Mouse (Mus musculus) embryonic facial prominence, embryonic 14.5 days (tissue): ENCODE data around the gene Fbxl15. TPM values are rescaled to one million over a fixed set of nuclear protein-coding genes. Genes with fewer than 3 reads are reported as not detected.

Experiments
- ATAC-seq: fragments of 200-750 bp; cut with Nextera tagmentation; 2 replicates; pipeline ENCODE4 v1.8.0; 2017; ENCODE audit warnings: low read depth, moderate number of reproducible peaks, moderate TSS enrichment
- DNase-seq: peaks from one replicate; pipeline ENCODE4 v3.0.0-alpha.2; 2015; ENCODE audit warnings: low spot score
- H3K27ac ChIP-seq: fragments of 300-500 bp; sonication (generic); replicated peaks from 2 replicates; pipeline ENCODE4 v1.5.1; 2014; ENCODE audit warnings: low read depth, mild to moderate bottlenecking, low read length, moderate library complexity
- H3K27me3 ChIP-seq: fragments of 300-500 bp; sonication (generic); replicated peaks from 2 replicates; pipeline ENCODE4 v1.6.1; 2014; ENCODE audit warnings: low read length; ENCODE audit not compliant: control insufficient read depth, insufficient read depth
- H3K36me3 ChIP-seq: fragments of 300-500 bp; sonication (generic); 2 replicates; pipeline ENCODE4 v1.6.1; 2014; ENCODE audit warnings: low read length, mixed read lengths; ENCODE audit not compliant: control insufficient read depth, insufficient read depth
- H3K4me1 ChIP-seq: fragments of 300-500 bp; sonication (generic); 2 replicates; pipeline ENCODE4 v1.6.1; 2014; ENCODE audit warnings: antibody characterized with exemption, low read length; ENCODE audit not compliant: control insufficient read depth, insufficient read depth
- H3K4me2 ChIP-seq: fragments of 300-500 bp; sonication (generic); 2 replicates; pipeline ENCODE4 v1.6.1; 2014; ENCODE audit warnings: low read depth, mild to moderate bottlenecking, low read length, moderate library complexity, mixed read lengths
- H3K4me3 ChIP-seq: fragments of 300-500 bp; sonication (generic); 2 replicates; pipeline ENCODE4 v1.5.1; 2014; ENCODE audit warnings: low read depth, mild to moderate bottlenecking, low read length
- H3K9ac ChIP-seq: fragments of 300-500 bp; sonication (generic); 2 replicates; pipeline ENCODE4 v1.6.1; 2014; ENCODE audit warnings: low read depth, mild to moderate bottlenecking, low read length, moderate library complexity, mixed read lengths
- H3K9me3 ChIP-seq: fragments of 300-500 bp; sonication (generic); 2 replicates; pipeline ENCODE4 v1.6.1; 2016; ENCODE audit warnings: low read length; ENCODE audit not compliant: control insufficient read depth
- WGBS: fragments of 180-500 bp; shearing (Covaris S2); extraction: QIAGEN DNeasy Blood & Tissue Kit; methylation state at CpG from one replicate; pipeline ENCODE4 v1.1.7; 2014; 5-methylcytosine and 5-hydroxymethylcytosine counted together
- polyA plus RNA-seq: library from polyadenylated mRNA; unstranded; fragments of >200 nt; fragmentation: Nextera tagmentation; extraction: Ambion mirVana; gene quantifications from 2 replicates; pipeline ENCODE4 v1.2.1, GENCODE M21; 2014

The Fbxl15 gene
- polyA plus RNA-seq, 1 experiment from 2014 or later = 13.8 TPM

DNA sequence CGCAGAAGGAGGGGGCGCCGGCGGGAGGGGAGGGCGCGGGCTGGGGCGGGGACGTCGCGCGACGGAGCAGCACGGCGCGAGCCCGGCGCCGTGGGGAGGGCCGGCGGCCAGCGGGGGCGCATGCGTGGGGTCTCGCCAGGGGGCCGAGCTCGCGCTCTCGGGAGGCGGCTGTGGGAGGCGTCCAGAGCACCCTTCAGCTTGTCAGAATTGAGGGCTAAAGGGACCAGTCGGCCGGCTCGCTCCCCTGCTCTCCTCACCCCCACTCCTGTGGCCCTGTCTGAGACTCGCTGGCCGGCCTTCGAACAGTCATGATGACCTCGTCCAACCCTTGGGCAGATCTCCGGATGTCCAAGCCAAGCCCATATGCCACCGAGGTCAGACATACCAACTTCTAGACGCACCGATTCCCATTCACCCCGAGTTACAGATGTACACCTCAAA is 9.9 kb upstream of the Fbxl15 start:
- Histone ChIP-seq H3K9ac (peak overlapping the region; percentile 59), H3K36me3 (0 out of 2 replicates have a peak, but pooled peaks cover 3% of the 10 kb centered on the region), H3K4me2 (peak overlapping the region; percentile 78), H3K4me1 (peaks cover 11% of the 10 kb centered on the region; the same call in 1 of the 2 replicates), H3K27ac (no peak overlapping the region), H3K9me3 (no peaks in the 10 kb centered on the region), H3K4me3 (peak overlapping the region; percentile 52), H3K27me3 (peaks cover 98% of the 10 kb centered on the region)
- 7% methylated on average over 13 of the region's 42 CpGs for WGBS
- DNase-seq = peak; percentile 16
- ATAC-seq = no peak; the same call in none of the 2 replicates

DNA sequence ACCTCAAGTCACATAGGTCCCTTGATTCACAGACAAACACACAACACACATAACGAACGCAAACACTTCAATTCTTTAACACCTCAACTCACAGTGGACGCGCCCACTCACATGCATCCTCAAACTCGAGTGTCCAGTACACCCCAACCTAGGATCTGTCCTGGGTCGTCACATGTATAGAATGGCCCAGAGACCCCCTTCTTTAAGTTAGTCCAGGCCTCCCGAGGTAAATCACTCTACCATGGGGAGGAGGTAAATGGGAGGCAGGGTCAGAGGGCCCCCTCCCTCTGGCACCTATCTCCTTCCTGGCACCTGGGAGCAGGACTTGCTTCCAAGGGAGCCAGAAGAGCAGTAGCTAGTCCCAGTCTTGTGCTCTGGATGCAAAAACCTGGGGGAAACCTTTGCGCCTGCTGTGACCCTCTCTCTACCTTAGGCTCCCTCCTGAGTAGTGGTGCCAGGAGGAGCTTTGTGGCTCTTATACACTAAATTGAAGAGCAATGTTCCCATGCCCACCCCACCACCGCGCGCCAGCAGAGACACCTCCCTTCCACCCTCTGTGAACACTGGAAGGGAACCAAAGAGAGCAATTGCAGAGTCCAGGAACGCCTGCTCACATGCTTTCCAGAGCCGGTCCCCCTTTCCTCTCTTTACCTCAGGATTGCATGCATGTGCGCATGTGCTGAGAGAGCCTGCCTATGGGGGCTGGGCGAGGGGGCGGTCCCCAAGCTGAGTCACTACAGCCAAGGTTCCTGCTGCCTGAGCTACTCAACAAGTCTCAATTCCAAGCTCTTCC is 9.2 kb upstream of the Fbxl15 start:
- H3K4me1 ChIP-seq = peaks cover 11% of the 10 kb centered on the region; the same call in 1 of the 2 replicates
- peak overlapping the region; percentile 52 for H3K4me3 ChIP-seq
- no peaks in the 10 kb centered on the region for H3K36me3 ChIP-seq
- H3K4me2 ChIP-seq = peak overlapping the region; percentile 78
- no peak overlapping the region for H3K9ac ChIP-seq
- H3K27ac ChIP-seq = no peak overlapping the region
- peaks cover 98% of the 10 kb centered on the region for H3K27me3 ChIP-seq
- 12% methylated on average over 14 of the region's 16 CpGs for WGBS
- ATAC-seq (peak; percentile 48), DNase-seq (peak; percentile 84)
- no peaks in the 10 kb centered on the region for H3K9me3 ChIP-seq

DNA sequence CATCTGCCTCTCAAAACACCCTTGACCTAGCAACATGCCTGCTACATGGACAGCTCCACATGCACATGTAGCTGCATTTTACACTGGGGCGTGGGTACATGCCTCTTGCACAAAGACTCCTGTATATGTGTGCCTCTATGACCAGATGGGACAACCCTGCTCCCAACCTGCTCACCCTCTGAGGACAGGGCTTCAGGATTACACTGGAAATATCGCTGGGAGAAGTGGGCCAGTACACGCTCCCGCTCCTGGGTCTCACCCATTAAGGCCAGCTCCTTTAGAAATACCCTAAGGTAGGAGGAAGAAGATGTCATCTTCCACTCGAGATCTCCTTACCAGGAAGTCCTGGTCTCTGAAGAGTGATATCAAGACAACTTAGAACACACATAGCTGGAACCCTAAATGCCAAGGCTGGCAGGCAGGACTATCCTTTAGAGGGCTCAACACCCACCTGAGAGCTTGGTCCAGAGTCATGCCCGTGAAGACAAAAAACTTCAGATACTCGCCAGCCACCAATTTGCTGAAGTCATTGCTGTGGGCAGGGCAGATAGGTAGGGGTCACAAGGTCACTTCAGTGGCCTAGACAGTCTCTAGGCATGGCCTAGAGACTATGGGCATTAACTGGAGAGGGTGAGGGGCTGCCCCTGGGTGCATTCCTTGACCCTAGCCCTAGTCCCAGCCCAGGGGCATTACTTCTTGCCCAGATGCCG is 7.8 kb upstream of the Fbxl15 start:
- H3K4me1 ChIP-seq = peaks cover 8% of the 10 kb centered on the region; the same call in 1 of the 2 replicates
- DNase-seq (no peak), ATAC-seq (no peak)
- no peaks in the 10 kb centered on the region for H3K36me3 ChIP-seq
- no peak overlapping the region for H3K4me3 ChIP-seq
- peaks cover 98% of the 10 kb centered on the region for H3K27me3 ChIP-seq
- no peaks in the 10 kb centered on the region for H3K9me3 ChIP-seq
- no peak overlapping the region for H3K27ac ChIP-seq
- 81% methylated on average over 8 of the region's 8 CpGs for WGBS
- H3K4me2 ChIP-seq = no peak overlapping the region
- H3K9ac ChIP-seq = no peak overlapping the region

DNA sequence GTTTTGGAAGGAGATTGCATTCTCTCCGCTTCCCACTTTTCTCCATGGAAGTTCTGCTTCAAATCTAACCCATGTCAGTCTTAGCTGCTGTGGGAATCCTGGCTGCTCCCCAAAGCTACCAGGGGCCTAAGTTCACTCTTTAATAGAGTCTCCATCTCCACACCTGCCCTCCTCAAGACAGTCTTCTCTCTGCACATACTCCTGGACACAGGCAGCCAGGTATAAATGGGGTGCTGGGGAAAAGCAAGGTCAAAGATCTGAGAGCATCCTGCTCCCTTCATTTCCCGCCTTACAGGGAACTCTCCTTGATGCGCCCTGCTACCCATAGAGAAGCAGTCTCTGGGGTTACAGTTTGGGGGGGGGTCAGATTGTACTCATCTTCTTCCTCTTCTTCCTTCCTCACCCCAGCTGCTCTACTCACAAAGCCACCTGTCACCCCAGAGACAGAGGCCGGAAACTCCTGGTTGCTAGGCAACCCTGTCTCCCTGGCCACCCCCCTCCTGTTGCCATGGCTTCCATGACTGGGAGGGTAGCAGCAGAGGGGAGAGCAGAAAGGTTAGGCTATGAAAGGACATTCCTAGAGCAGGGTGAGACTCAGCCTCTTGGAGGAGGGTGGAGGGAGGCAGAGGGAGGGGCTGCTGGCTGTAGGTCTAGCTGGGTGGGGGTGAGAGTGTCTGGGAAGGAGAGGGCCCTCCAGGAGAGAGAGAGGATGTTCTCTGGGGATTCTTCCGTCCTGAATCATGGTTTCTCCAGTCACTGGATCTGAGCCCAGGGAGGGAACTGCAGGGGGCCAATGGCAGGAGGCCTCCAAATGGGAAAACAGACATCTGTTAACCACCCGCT is 6.7 kb upstream of the Fbxl15 start:
- Histone ChIP-seq H3K4me2 (no peak overlapping the region), H3K36me3 (no peaks in the 10 kb centered on the region)
- peak; percentile 59 for DNase-seq

DNA sequence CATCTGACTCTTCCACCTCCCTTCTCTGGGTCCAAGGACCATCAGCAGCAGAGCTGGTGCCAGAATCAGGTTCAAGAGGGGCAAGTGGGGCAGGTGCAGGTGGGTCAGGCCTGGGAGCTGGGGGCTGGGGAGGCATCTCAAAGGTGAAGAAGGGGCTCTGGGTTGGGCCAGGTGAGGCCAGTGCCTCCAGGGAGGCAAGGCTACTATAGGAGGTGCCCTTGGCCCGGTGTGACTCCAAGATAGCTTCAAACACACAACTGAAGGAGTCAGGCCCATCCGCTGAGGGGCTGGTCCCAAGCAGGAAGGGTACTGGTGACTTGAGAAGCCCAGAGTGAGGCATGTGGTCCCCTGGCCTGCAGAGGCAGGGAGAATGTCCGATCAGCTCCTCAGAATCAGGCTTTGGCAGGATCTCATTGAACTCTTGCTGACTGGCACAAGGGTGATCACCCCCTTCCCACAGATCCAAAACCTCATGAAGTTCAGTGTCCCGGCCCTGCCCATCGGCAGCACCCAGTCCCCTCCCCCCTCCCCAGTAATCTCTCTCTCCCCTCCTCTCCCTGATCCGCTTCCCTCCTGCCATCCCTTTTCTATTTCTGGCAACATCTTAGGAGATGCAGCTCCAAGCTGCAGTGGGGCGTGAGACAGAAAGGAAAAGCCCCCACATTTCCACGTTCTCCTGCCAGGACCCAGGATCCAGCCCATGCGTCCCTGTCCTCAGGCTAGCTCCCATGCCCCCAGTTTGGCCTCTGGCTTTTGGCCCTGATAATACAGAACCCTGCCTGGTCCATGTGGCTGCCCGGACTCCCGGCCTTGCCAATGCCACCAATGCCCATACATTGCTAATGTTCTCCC is 5.6 kb upstream of the Fbxl15 start:
- Histone ChIP-seq H3K36me3 (no peaks in the 10 kb centered on the region), H3K27ac (no peak overlapping the region), H3K4me1 (peaks cover 16% of the 10 kb centered on the region; the same call in 1 of the 2 replicates), H3K27me3 (peaks cover 98% of the 10 kb centered on the region), H3K9me3 (no peaks in the 10 kb centered on the region), H3K4me2 (no peak overlapping the region), H3K4me3 (no peak overlapping the region), H3K9ac (no peak overlapping the region)
- no peak for DNase-seq
- no peak for ATAC-seq
- WGBS = 48% methylated on average over 11 of the region's 11 CpGs

More for the DNA sequence above, 6.7 kb upstream of the Fbxl15 start:
- Histone ChIP-seq H3K27me3 (peaks cover 98% of the 10 kb centered on the region), H3K4me3 (no peak overlapping the region), H3K27ac (no peak overlapping the region), H3K9me3 (no peaks in the 10 kb centered on the region), H3K4me1 (peaks cover 8% of the 10 kb centered on the region; the same call in 1 of the 2 replicates), H3K9ac (no peak overlapping the region)
- WGBS = 29% methylated on average over 6 of the region's 6 CpGs
- ATAC-seq = peak; percentile 27; the same call in 1 of the 2 replicates

DNA sequence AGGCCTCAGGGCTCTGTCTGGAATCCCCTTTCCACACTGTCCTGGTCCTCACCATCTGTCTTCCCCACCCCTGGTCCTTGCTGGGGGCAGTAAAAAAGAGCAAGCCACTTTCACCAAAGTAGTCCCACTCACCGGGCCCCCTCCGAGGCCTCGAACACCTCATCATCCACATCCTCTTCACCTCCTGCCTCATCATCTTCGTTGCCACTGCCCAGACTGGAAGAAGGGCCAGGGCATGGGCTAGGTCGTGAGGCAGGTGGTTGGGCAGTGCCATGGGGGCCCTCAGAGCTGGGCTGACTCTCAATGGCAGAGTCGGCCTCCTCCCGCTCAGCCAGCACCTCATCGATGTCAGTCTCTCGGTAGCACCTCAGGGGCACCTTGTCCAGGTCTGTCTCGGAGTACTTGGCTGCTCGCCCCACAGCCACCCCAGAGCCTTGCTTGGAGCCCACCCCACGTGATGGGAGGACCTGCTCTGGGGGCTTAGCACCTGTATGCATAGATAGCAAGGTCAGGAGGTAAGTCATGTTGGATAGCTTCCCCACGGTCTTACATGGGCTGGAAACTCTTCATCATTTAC is 4.9 kb upstream of the Fbxl15 start:
- WGBS = 67% methylated on average over 12 of the region's 13 CpGs
- peaks cover 91% of the 10 kb centered on the region for H3K27me3 ChIP-seq
- H3K4me1 ChIP-seq = peaks cover 14% of the 10 kb centered on the region; the same call in 1 of the 2 replicates
- H3K4me2 ChIP-seq = no peak overlapping the region
- no peak overlapping the region for H3K4me3 ChIP-seq
- no peak overlapping the region for H3K27ac ChIP-seq
- no peak for DNase-seq
- ATAC-seq = no peak
- H3K9ac ChIP-seq = no peak overlapping the region
- no peaks in the 10 kb centered on the region for H3K36me3 ChIP-seq
- H3K9me3 ChIP-seq = no peaks in the 10 kb centered on the region

DNA sequence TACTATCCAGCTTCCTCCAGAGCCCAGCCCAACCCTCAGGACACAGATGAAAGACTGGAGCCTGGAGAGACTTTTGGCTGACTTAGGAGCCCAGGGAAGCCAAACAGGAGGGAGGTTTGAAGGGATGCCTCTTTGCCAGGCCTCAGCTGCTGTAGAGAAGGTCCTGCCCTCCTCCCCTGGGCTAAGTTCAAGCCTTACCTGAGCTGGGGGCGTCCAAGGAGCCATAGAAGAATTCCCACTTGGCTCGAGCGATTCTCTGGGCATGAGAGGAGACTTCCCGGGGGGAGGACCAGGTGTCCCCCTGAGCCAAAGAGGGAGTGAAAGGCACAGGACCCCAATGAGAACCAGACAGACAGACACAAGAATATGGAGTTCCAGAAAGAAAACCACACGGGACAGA is 4.3 kb upstream of the Fbxl15 start:
- no peak overlapping the region for H3K9ac ChIP-seq
- H3K36me3 ChIP-seq = no peaks in the 10 kb centered on the region
- H3K4me3 ChIP-seq = no peak overlapping the region
- H3K27ac ChIP-seq = no peak overlapping the region
- ATAC-seq = no peak
- no peaks in the 10 kb centered on the region for H3K9me3 ChIP-seq
- H3K4me1 ChIP-seq = peaks cover 12% of the 10 kb centered on the region; the same call in 1 of the 2 replicates
- H3K4me2 ChIP-seq = no peak overlapping the region
- no peak for DNase-seq
- 65% methylated on average over 5 of the region's 5 CpGs for WGBS
- H3K27me3 ChIP-seq = peaks cover 85% of the 10 kb centered on the region
